Mouse (Mus musculus) cortical plate, adult 2 months (tissue): ENCODE measurements around the gene Tmed5. TPM values are rescaled to one million over a fixed set of nuclear protein-coding genes. Genes with fewer than 3 reads are reported as not detected.
"Not testable (repeated sequence)": the region's sequence is repeated elsewhere in the genome, so short reads cannot be mapped to it uniquely, and the experiment has no call there.

Source experiments
- H3K27ac ChIP-seq: fragments of 200-500 bp; 2 replicates; pipeline ENCODE4 v1.5.1; 2012; ENCODE audit warnings: low read length, control low read depth, inconsistent platforms; ENCODE audit not compliant: insufficient read depth
- H3K4me1 ChIP-seq: fragments of 200-500 bp; 2 replicates; pipeline ENCODE4 v1.6.1; 2011; ENCODE audit warnings: low read length; ENCODE audit not compliant: control insufficient read depth, insufficient read depth
- H3K4me3 ChIP-seq: fragments of 200-500 bp; 2 replicates; pipeline ENCODE4 v1.5.1; 2011; ENCODE audit warnings: mild to moderate bottlenecking, low read length, control low read depth; ENCODE audit not compliant: insufficient read depth
- CTCF ChIP-seq: fragments of 200-500 bp; IDR thresholded peaks from 2 replicates; pipeline ENCODE4 v1.5.1; 2011; ENCODE audit warnings: mild to moderate bottlenecking, control low read depth, low read length; ENCODE audit not compliant: insufficient read depth; ENCODE audit errors: extremely low read depth
- POLR2A ChIP-seq: fragments of 200-500 bp; IDR thresholded peaks from 2 replicates; pipeline ENCODE4 v1.6.1; 2011; ENCODE audit warnings: mild to moderate bottlenecking, low read length, control low read depth; ENCODE audit not compliant: insufficient read depth; ENCODE audit errors: extremely low read depth
- polyA plus RNA-seq: library from polyadenylated mRNA; depleted of rRNA; stranded (reverse); fragments of >200 nt; gene quantifications from 2 replicates; pipeline ENCODE4 v1.2.3, GENCODE M21; 2012

The Tmed5 gene
- polyA plus RNA-seq, 1 experiment = 21.2 TPM

GRCm38 (mm10) chr5:108100196-108100595, 32.2 kb downstream of the Tmed5 start:
- Histone ChIP-seq H3K4me3 (no peak overlapping the region), H3K4me1 (no peaks in the 10 kb centered on the region)

GRCm38 (mm10) chr5:108097676-108098075, 34.7 kb downstream of the Tmed5 start:
- Histone ChIP-seq H3K4me1 (no peaks in the 10 kb centered on the region), H3K4me3 (no peak overlapping the region)
- TF ChIP-seq CTCF = no peak
- TF ChIP-seq POLR2A = no peak

More at GRCm38 (mm10) chr5:108100196-108100595, 32.2 kb downstream of the Tmed5 start:
- H3K27ac ChIP-seq = no peak overlapping the region
- TF ChIP-seq CTCF (no peak), POLR2A (no peak)

GRCm38 (mm10) chr5:108092731-108093130, 39.7 kb downstream of the Tmed5 start:
- not testable (repeated sequence) for H3K27ac ChIP-seq

More at GRCm38 (mm10) chr5:108097676-108098075, 34.7 kb downstream of the Tmed5 start:
- H3K27ac ChIP-seq = no peak overlapping the region

GRCm38 (mm10) chr5:108085440-108085839, 47.0 kb downstream of the Tmed5 start:
- Histone ChIP-seq H3K27ac (no peak overlapping the region), H3K4me3 (no peak overlapping the region), H3K4me1 (no peaks in the 10 kb centered on the region)
- TF ChIP-seq POLR2A (no peak), CTCF (no peak)

More at GRCm38 (mm10) chr5:108092731-108093130, 39.7 kb downstream of the Tmed5 start:
- H3K4me3 ChIP-seq, H3K4me1 ChIP-seq: not testable (repeated sequence)

- no peak overlapping the region for H3K27ac ChIP-seq
- no peaks in the 10 kb centered on the region for H3K4me1 ChIP-seq
- no peak overlapping the region for H3K4me3 ChIP-seq
- TF ChIP-seq CTCF (peak; percentile 15; the same call in 1 of the 2 replicates), POLR2A (no peak)
Measured at GRCm38 (mm10) chr5:108082380-108082779, 50.0 kb downstream of the Tmed5 start.

GRCm38 (mm10) chr5:108079603-108080002, 52.8 kb downstream of the Tmed5 start:
- H3K27ac ChIP-seq = no peak overlapping the region
- H3K4me3 ChIP-seq = no peak overlapping the region
- TF ChIP-seq POLR2A (no peak), CTCF (no peak)
- no peaks in the 10 kb centered on the region for H3K4me1 ChIP-seq

GRCm38 (mm10) chr5:108076833-108077540, 55.4 kb downstream of the Tmed5 start:
- Histone ChIP-seq H3K27ac (no peak overlapping the region), H3K4me1 (no peaks in the 10 kb centered on the region), H3K4me3 (no peak overlapping the region)
- TF ChIP-seq CTCF (no peak), POLR2A (no peak)

GRCm38 (mm10) chr5:108076241-108076640, 56.2 kb downstream of the Tmed5 start:
- Histone ChIP-seq H3K27ac (no peak overlapping the region), H3K4me3 (no peak overlapping the region), H3K4me1 (no peaks in the 10 kb centered on the region)
- no peak for TF ChIP-seq POLR2A

GRCm38 (mm10) chr5:108072301-108072700, 60.1 kb downstream of the Tmed5 start:
- Histone ChIP-seq H3K4me1 (no peaks in the 10 kb centered on the region; the same call in 1 of the 2 replicates), H3K4me3 (no peak overlapping the region), H3K27ac (no peak overlapping the region)
- TF ChIP-seq POLR2A = no peak
- no peak for TF ChIP-seq CTCF

GRCm38 (mm10) chr5:108065465-108066411, 66.7 kb downstream of the Tmed5 start, which contains the start of gene Mtf2:
Gene Mtf2 (plus strand): TSS chr5:108065674.
- Histone ChIP-seq H3K4me1 (no peaks in the 10 kb centered on the region; the same call in 1 of the 2 replicates), H3K27ac (peak within 1 kb of the TSS; percentile 73), H3K4me3 (peak within 1 kb of the TSS; percentile 77)
- TF ChIP-seq CTCF = no peak
- peak; percentile 94 for TF ChIP-seq POLR2A
